27 mouse cellular contexts compared by ENCODE assay signal in genomic region chr11:5729582-5729981, GRCm38 (mm10).
"Had no signal": no experiment of that assay in that cellular context is flagged by ENCODE, and none has a peak within 500 bp of the region (broad histone marks: within the 10 kb centered on the region; RNA-seq: fewer than 3 reads in every experiment).

No protein-coding gene starts in this region.

- H3K9ac ChIP-seq: heart, embryonic 13.5 days; heart, embryonic 15.5 days; hindbrain, embryonic 13.5 days; hindbrain, embryonic 15.5 days; kidney, embryonic 15.5 days; limb, embryonic 12.5 days; liver, embryonic 12.5 days; liver, embryonic 14.5 days had no signal

- H3K27me3 ChIP-seq: heart, embryonic 13.5 days; heart, embryonic 15.5 days; hindbrain, embryonic 13.5 days; hindbrain, embryonic 15.5 days; kidney, embryonic 15.5 days; limb, embryonic 12.5 days; liver, embryonic 12.5 days had no signal

- H3K36me3 ChIP-seq: hindbrain, embryonic 15.5 days had no signal

- DNase-seq: gastrocnemius, postnatal 14 days; gastrocnemius, postnatal 36 days; heart, adult 2 months; heart, postnatal 14 days; heart, postnatal 36 days; kidney, adult 11 months; kidney, adult 2 months; kidney, adult 9 months; kidney, postnatal 14 days; kidney, postnatal 36 days; layer of hippocampus, adult 9-11 months; layer of hippocampus, postnatal 36 days; left cerebral cortex, postnatal 4 days; liver; lung, adult 18-20 months had no signal

- H3K4me3 ChIP-seq: heart, adult 2 months; heart, embryonic 13.5 days; heart, embryonic 15.5 days; hindbrain, embryonic 13.5 days; hindbrain, embryonic 15.5 days; kidney, embryonic 15.5 days; limb, embryonic 12.5 days; liver, embryonic 12.5 days had no signal

- H3K4me2 ChIP-seq: heart, embryonic 11.5 days; heart, embryonic 13.5 days; heart, embryonic 15.5 days; hindbrain, embryonic 13.5 days; hindbrain, embryonic 15.5 days; kidney, embryonic 15.5 days; limb, embryonic 12.5 days; liver, embryonic 12.5 days had no signal

- ATAC-seq: hindbrain, postnatal 0 days; intestine, embryonic 16.5 days; liver, embryonic 12.5 days had no signal

- H3K9me3 ChIP-seq: heart, embryonic 13.5 days; heart, embryonic 15.5 days; hindbrain, embryonic 13.5 days; hindbrain, embryonic 15.5 days; kidney, embryonic 15.5 days; limb, embryonic 12.5 days; liver, embryonic 12.5 days had no signal

- H3K27ac ChIP-seq: heart, adult 2 months; heart, embryonic 13.5 days; heart, embryonic 15.5 days; hindbrain, embryonic 13.5 days; hindbrain, embryonic 15.5 days; hindbrain, postnatal 0 days; kidney, embryonic 15.5 days; kidney, postnatal 0 days; limb, embryonic 12.5 days; liver, embryonic 12.5 days; liver, embryonic 14.5 days had no signal
